Mouse (Mus musculus) stomach, embryonic 15.5 days (tissue): ENCODE results near the gene Zkscan2. TPM values are rescaled to one million over a fixed set of nuclear protein-coding genes. Genes with fewer than 3 reads are reported as not detected.

ENCODE experiments used
- ATAC-seq: fragments of 200-750 bp; cut with Nextera tagmentation; 2 replicates; pipeline ENCODE4 v1.8.0; 2017; ENCODE audit warnings: low read depth, moderate number of reproducible peaks, moderate TSS enrichment; ENCODE audit not compliant: insufficient read depth, low FRiP score
- H3K27ac ChIP-seq: fragments of 300-500 bp; sonication (generic); 2 replicates; pipeline ENCODE4 v1.5.1; 2015; ENCODE audit warnings: mild to moderate bottlenecking, inconsistent platforms
- H3K27me3 ChIP-seq: fragments of 300-500 bp; sonication (generic); replicated peaks from 2 replicates; pipeline ENCODE4 v1.6.1; 2015; ENCODE audit warnings: inconsistent platforms
- H3K36me3 ChIP-seq: fragments of 300-500 bp; sonication (generic); 2 replicates; pipeline ENCODE4 v1.6.1; 2015; ENCODE audit warnings: inconsistent platforms
- H3K4me1 ChIP-seq: fragments of 300-500 bp; sonication (generic); 2 replicates; pipeline ENCODE4 v1.6.1; 2015; ENCODE audit warnings: inconsistent platforms
- H3K4me2 ChIP-seq: fragments of 300-500 bp; sonication (generic); 2 replicates; pipeline ENCODE4 v1.6.1; 2015; ENCODE audit warnings: mild to moderate bottlenecking, inconsistent platforms
- H3K4me3 ChIP-seq: fragments of 300-500 bp; sonication (generic); replicated peaks from 2 replicates; pipeline ENCODE4 v1.5.1; 2015; ENCODE audit warnings: inconsistent platforms
- H3K9ac ChIP-seq: fragments of 300-500 bp; sonication (generic); 2 replicates; pipeline ENCODE4 v1.6.1; 2015; ENCODE audit warnings: inconsistent platforms
- H3K9me3 ChIP-seq: fragments of 300-500 bp; sonication (generic); 2 replicates; pipeline ENCODE4 v1.6.1; 2016; ENCODE audit warnings: inconsistent platforms
- WGBS: fragments of 180-500 bp; shearing (Covaris S2); methylation state at CpG from one replicate; pipeline ENCODE4 v1.1.7; 2015; 5-methylcytosine and 5-hydroxymethylcytosine counted together
- polyA plus RNA-seq: library from polyadenylated mRNA; unstranded; fragments of >200 nt; fragmentation: Nextera tagmentation; extraction: Ambion mirVana; gene quantifications from 2 replicates; pipeline ENCODE4 v1.2.1, GENCODE M21; 2015

The Zkscan2 gene
- polyA plus RNA-seq = 2.0 and 2.3 TPM in 2 replicates

DNA sequence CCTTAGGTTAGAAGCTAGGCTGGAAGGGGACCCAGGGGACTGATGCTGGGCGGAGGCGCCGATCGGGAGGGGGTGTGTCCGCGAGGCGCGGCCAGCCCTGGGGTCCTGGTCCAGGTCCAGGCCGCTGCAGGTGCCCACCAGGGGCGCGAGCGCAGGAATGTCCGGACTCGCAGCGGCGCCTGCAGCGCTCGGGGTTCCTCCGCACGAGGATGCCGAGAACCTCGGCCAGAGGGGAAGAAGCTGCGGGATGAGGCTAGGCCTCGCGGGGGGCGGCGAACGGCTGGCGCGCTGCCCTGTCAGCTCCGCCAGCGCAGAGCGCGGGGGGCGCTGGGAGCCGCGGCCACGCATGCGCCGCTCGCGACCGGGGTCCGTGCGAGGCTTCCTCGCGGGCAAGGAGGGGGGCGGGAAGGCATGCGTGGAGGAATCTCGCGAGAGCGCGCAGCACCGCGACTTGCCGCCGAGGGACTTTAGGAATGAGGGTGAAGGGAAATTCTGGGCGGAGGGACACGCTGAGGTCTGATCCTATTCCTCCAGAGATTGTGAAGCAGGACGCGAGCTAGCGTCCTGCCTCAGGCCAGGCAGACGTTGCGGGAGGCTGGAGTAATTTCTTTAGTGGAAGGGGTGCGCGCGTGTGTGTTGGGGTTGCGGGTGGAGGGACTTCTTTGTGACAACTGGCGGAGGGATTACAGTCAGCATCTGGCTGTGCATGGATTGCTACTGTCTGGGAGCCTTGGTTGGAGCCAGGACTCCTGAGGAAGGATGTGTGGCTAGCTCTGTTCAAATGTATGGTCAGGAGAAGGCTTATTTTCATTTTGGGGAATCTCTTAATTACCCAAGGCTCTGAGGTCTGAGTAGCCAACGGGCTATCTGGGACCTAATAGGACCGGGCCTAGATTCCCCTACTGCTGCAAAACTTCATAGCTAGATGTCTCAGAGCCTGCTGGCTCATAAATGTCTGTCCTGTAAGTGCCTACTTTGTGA, at the start of gene Zkscan2:
Gene Zkscan2, minus strand, starts transcription at position 211 of the 981 bp plus-strand sequence.
- H3K27ac ChIP-seq = no peak within 1 kb of the TSS
- H3K9me3 ChIP-seq = no peaks in the 10 kb centered on the region
- H3K36me3 ChIP-seq = no peaks in the 10 kb centered on the region
- peak within 1 kb of the TSS; percentile 58 for H3K4me3 ChIP-seq
- H3K4me2 ChIP-seq = peak within 1 kb of the TSS; percentile 96
- peaks cover 10% of the 10 kb centered on the region; the same call in 1 of the 2 replicates for H3K4me1 ChIP-seq
- H3K27me3 ChIP-seq = no peaks in the 10 kb centered on the region
- 2% methylated on average over 60 of the region's 71 CpGs for WGBS
- peak within 1 kb of the TSS; percentile 29; the same call in 1 of the 2 replicates for H3K9ac ChIP-seq
- ATAC-seq = peak; percentile 84

DNA sequence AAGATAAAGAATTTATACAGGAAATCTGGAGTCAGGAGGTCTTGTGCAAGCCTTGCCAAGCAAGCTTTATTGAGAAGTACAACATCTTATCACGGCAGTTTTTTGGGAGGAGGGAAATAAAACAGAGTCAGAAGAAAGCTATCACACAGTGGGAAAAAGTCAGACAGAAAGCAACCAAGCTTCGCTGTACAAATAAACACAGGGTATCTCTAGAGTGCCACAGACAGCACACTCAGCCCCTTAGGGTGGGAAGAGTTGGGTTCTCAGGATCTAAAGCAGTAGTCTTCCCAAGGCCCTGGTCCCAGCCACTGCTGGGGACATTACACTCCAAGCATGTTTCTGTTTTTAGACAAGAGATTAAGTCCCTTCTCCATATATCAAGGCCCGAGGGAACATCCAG, 28.9 kb upstream of the Zkscan2 start:
- WGBS = 65% methylated on average over 3 of the region's 3 CpGs
- no peak for ATAC-seq
- H3K27ac ChIP-seq = no peak overlapping the region
- no peak overlapping the region for H3K4me3 ChIP-seq
- no peaks in the 10 kb centered on the region for H3K9me3 ChIP-seq
- no peak overlapping the region for H3K9ac ChIP-seq
- no peaks in the 10 kb centered on the region for H3K36me3 ChIP-seq
- H3K27me3 ChIP-seq = no peaks in the 10 kb centered on the region
- no peak overlapping the region for H3K4me2 ChIP-seq
- no peaks in the 10 kb centered on the region for H3K4me1 ChIP-seq

DNA sequence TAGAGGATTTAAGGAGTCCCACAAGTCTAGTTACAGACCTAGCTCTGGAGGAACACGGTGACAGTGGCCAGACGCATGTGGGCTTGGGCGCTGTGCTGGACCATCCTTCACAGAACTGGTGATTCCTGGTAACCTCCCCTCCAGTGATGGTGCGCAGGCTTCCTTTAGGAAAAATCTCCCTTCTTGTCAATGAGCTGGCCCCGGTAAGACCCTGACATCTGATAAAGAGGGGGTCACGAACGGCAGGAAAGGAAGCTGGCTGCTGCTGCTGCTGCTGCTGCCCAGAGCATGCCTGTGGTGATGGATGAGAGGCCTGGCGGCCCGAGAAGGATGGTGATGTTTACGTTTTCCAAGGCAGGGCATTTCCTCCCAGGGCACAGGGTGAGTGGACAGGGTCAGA, 25.5 kb upstream of the Zkscan2 start:
- Histone ChIP-seq H3K9me3 (no peaks in the 10 kb centered on the region), H3K4me3 (no peak overlapping the region), H3K9ac (no peak overlapping the region), H3K36me3 (no peaks in the 10 kb centered on the region), H3K4me2 (no peak overlapping the region), H3K4me1 (no peaks in the 10 kb centered on the region), H3K27me3 (no peaks in the 10 kb centered on the region), H3K27ac (no peak overlapping the region)
- WGBS = 30% methylated on average over 10 of the region's 10 CpGs
- ATAC-seq = no peak

DNA sequence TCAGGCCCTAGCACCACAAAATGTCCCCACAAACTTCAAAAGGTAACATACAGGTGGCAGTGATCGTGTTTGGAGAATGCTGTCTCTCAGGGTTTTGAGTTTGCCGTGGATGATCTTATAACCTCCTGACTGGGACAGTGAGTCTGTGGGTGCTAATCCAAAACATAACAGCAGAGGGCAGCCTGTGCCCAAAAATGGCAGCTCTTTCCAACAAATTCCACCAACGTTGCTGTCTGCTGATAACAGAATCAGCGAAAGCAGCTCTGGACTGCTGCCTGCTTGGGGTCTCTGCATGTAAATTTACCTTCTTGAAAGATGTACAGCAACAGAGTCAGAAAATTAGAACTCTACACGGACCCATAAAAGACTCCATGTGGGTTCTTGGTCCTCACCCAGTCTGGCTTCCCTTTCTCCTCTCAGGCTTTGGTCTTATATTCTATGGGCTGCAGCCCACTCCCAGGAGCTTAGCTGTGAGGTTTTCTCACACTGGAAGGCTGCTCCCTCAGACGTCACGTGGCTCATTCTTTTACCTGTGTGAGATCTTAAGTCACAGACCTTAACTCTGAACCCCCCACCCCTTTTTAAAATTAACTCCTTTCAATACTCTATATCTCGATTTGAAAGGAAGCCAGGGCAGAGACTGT, 24.1 kb upstream of the Zkscan2 start:
- H3K36me3 ChIP-seq = no peaks in the 10 kb centered on the region
- no peak for ATAC-seq
- no peaks in the 10 kb centered on the region for H3K9me3 ChIP-seq
- H3K9ac ChIP-seq = no peak overlapping the region
- H3K4me1 ChIP-seq = no peaks in the 10 kb centered on the region
- no peak overlapping the region for H3K27ac ChIP-seq
- H3K4me3 ChIP-seq = no peak overlapping the region
- H3K27me3 ChIP-seq = no peaks in the 10 kb centered on the region
- H3K4me2 ChIP-seq = no peak overlapping the region
- 14% methylated on average over 8 of the region's 8 CpGs for WGBS

DNA sequence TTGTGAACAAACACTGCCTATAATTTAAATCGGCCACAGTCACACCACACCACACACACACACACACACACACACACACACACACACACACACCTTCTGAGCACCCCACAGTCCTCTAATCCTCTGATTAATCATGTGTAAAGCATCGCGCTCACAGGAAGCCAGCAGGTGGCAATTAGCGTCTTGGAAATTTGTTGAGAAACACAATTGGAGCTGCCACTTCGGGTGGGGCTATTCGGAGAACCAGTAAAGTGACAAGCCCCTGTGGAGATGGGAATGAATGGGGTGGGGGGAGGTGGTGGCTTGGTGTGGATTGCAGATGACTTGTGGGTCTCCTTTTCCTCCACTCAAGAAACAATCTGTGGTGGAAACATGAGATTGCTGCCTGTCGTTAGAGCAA, 7.7 kb upstream of the Zkscan2 start:
- WGBS = 82% methylated on average over 7 of the region's 7 CpGs
- ATAC-seq = no peak

DNA sequence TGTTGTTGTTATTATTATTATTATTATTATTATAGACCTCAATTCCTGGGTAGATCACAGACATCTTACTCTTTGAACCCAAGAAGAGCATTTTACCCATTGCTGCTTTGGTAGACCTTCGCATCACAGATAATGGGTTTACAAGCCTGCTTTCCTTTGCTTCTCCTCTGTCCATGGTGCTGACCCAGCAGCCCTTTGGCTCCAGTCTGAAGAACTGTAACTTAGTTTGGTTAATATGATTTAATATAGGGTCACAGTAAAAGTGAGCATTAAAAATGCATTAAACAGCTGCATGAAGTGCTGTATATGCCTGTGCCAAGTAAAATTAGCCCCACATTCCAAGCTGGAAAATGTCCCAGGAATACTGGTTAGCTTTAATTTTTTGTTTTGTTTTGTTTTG, 3.1 kb upstream of the Zkscan2 start:
- H3K27ac ChIP-seq = no peak overlapping the region
- H3K36me3 ChIP-seq = no peaks in the 10 kb centered on the region
- no peaks in the 10 kb centered on the region for H3K27me3 ChIP-seq
- peaks cover 10% of the 10 kb centered on the region; the same call in 1 of the 2 replicates for H3K4me1 ChIP-seq
- ATAC-seq = no peak
- H3K9me3 ChIP-seq = no peaks in the 10 kb centered on the region
- H3K4me2 ChIP-seq = no peak overlapping the region
- H3K4me3 ChIP-seq = no peak overlapping the region
- 20% methylated on average over 1 of the region's 1 CpGs for WGBS
- no peak overlapping the region for H3K9ac ChIP-seq

More for the DNA sequence above, 7.7 kb upstream of the Zkscan2 start:
- H3K4me1 ChIP-seq = no peaks in the 10 kb centered on the region
- H3K9ac ChIP-seq = no peak overlapping the region
- no peaks in the 10 kb centered on the region for H3K27me3 ChIP-seq
- no peaks in the 10 kb centered on the region for H3K36me3 ChIP-seq
- no peaks in the 10 kb centered on the region for H3K9me3 ChIP-seq
- H3K27ac ChIP-seq = no peak overlapping the region
- H3K4me3 ChIP-seq = no peak overlapping the region
- no peak overlapping the region for H3K4me2 ChIP-seq

DNA sequence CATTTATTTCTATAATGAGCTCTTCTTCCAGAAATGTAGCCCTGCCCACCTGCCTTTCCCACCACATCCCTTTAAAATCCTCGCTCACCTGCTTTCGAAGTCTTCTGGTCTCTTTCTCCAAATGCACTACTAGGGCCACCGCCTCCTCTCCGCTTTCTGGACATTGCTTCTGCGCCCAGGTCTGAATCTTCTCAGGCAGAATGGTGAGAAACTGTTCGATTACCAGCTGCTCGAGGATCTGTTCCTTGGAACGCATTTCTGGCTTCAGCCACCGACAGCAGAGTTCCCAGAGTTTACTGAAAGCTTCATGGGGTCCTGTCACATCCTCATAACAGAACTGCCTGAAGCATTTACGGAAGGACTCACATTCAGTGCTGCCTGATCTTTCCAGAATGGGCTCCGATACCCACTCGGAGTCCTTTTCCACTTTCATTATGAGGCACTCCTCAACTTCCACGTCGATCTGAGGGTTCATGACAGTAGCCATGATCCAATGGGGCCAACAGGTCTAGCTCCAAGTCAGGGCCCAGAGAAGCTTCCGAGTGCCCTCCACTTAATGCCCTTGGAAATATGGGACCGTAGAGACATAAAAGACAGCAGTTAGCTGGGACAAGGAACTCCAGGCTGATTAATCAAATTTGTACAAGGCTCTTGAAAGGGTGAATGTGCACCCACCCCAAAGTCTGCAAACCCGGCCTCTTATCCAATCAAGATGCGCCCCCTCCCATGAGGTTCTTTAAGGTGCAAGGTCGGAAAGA, 589 bp downstream of the Zkscan2 start:
- H3K4me1 ChIP-seq = peaks cover 10% of the 10 kb centered on the region; the same call in 1 of the 2 replicates
- 35% methylated on average over 19 of the region's 19 CpGs for WGBS
- H3K4me3 ChIP-seq = peak overlapping the region; percentile 58
- no peak overlapping the region for H3K9ac ChIP-seq
- no peak overlapping the region for H3K27ac ChIP-seq
- peak overlapping the region; percentile 96 for H3K4me2 ChIP-seq
- ATAC-seq = no peak
- no peaks in the 10 kb centered on the region for H3K9me3 ChIP-seq
- no peaks in the 10 kb centered on the region for H3K27me3 ChIP-seq
- no peaks in the 10 kb centered on the region for H3K36me3 ChIP-seq

DNA sequence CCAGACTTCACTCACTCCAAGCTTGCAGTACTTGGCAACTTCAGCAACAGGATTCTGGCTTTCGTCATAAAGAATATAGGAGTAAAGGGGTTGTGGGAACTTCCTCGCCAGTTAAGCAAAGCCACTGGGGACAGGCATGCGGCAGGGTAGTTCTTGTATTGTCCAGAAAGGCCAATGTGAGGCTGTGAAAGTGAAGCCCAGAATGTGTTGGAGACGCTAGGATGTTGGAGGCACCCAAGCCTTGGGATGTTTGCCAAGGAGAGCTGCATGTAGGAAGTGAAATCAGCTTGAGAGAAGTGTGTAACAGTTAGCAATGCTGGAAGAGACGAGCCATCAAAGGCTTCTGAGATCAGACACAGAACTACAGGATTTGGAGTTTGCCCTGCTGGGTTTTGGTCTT, 12.5 kb downstream of the Zkscan2 start:
- Histone ChIP-seq H3K9me3 (no peaks in the 10 kb centered on the region), H3K4me3 (no peak overlapping the region), H3K4me1 (no peaks in the 10 kb centered on the region), H3K27ac (no peak overlapping the region), H3K9ac (no peak overlapping the region), H3K27me3 (no peaks in the 10 kb centered on the region), H3K4me2 (no peak overlapping the region), H3K36me3 (no peaks in the 10 kb centered on the region)
- no peak for ATAC-seq
- WGBS = 60% methylated on average over 5 of the region's 5 CpGs

DNA sequence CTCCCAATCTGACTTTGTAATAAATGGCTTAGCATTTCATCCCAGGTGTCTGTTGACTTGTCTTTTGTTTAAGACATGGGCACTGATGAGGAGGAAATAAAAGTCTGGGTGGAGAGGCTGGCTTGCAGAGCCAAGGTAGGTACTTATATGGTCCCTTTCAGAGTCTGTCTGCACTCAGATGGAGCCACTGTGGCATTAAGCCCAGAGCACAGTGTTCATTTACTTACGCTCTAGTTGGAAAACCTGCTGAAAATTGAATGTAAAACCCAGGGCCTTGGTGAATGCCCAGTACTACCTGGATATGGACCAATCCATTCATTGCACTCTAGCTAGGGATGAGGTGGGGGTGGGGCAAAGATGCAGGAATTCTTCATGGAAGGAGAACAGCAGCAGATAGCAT, 32.3 kb downstream of the Zkscan2 start:
- WGBS = 96% methylated on average over 1 of the region's 1 CpGs
- Histone ChIP-seq H3K9me3 (no peaks in the 10 kb centered on the region), H3K4me1 (no peaks in the 10 kb centered on the region), H3K27ac (no peak overlapping the region), H3K36me3 (no peaks in the 10 kb centered on the region), H3K4me2 (no peak overlapping the region), H3K27me3 (no peaks in the 10 kb centered on the region), H3K9ac (no peak overlapping the region), H3K4me3 (no peak overlapping the region)
- ATAC-seq = no peak

DNA sequence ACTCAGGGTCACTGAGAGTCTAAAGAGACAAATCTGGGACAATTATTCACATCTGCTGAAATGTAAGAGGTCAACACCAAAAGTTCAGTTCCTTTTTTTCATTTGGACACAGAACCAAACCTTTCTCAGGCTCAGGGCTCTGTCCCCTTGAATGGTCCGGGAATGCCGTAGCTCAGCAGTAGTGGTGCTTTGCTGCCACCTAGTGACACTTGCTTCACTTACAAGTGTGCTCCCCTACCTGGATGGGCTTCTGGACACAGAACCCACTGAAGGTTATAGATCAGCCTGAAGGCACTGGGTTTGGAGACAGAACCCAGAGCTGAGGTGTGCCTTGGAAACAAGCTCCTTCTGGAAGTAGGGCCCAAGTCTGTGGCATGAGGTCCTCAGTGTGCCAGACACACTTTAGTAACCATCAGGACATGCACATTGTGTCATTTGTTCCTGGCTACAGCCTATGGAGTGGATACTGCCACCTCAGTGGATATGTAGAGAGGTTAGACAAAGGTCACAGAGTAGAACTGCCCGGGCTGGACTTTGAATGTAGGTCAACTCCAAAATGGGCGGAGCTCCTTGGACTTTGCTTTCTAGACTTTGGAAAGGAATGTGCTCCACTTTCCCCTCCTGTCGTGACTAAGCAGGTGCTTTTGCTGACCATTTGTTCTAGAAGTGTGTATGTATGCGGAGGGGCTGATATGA, 34.4 kb downstream of the Zkscan2 start:
- no peak overlapping the region for H3K4me2 ChIP-seq
- H3K27ac ChIP-seq = no peak overlapping the region
- H3K9me3 ChIP-seq = no peaks in the 10 kb centered on the region
- no peaks in the 10 kb centered on the region for H3K27me3 ChIP-seq
- no peak overlapping the region for H3K4me3 ChIP-seq
- ATAC-seq = no peak
- H3K9ac ChIP-seq = no peak overlapping the region
- H3K36me3 ChIP-seq = no peaks in the 10 kb centered on the region
- 28% methylated on average over 6 of the region's 6 CpGs for WGBS
- no peaks in the 10 kb centered on the region for H3K4me1 ChIP-seq

DNA sequence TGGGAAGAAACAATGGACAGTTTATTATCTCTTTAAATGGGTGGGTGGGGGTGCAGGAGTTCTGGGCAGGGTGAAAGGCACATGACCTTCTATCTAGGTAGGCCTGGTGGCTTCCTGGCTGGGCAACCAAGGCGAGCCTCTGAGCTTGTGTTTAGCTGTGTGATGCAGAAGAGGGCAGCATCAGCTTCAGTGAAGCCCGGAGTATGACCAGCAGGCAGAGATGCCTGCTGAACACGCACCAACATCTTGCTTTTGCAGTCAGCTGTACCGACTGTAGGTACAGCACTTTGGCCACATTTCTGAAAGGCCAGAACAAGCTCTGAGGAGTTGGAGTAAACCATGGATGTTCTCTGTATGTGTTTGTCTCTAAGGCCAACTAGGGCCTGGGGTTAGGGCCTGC, 36.7 kb downstream of the Zkscan2 start:
- no peak for ATAC-seq

More for the DNA sequence above, 36.7 kb downstream of the Zkscan2 start:
- H3K4me3 ChIP-seq = no peak overlapping the region
- H3K27ac ChIP-seq = no peak overlapping the region
- 87% methylated on average over 4 of the region's 4 CpGs for WGBS
- no peaks in the 10 kb centered on the region for H3K9me3 ChIP-seq
- no peak overlapping the region for H3K9ac ChIP-seq
- H3K4me2 ChIP-seq = no peak overlapping the region
- H3K36me3 ChIP-seq = no peaks in the 10 kb centered on the region
- no peaks in the 10 kb centered on the region for H3K4me1 ChIP-seq
- no peaks in the 10 kb centered on the region for H3K27me3 ChIP-seq
